Mouse (Mus musculus) MEL (cell line): ENCODE measurements around the gene Crat. TPM values are rescaled to one million over a fixed set of nuclear protein-coding genes. Genes with fewer than 3 reads are reported as not detected.
A peak's percentile ranks its signal among the peaks of the same experiment; 100 is the strongest.

Experiments used
- DNase-seq: peaks from one replicate; pipeline ENCODE4 v3.0.0; 2011; ENCODE audit warnings: low read depth, low spot score
- H3K27ac ChIP-seq: 2 replicates; pipeline ENCODE4 v1.5.1; 2012; ENCODE audit warnings: low read depth, mild to moderate bottlenecking, control low read depth, low read length, moderate library complexity; ENCODE audit not compliant: control insufficient read depth
- H3K27me3 ChIP-seq, 2 experiments: fragments of 150-350 bp in 1 of 2; sonication (generic) in 1 of 2; 2 replicates each; pipeline ENCODE4 v1.6.1; 2012; ENCODE audit warnings: low read length in 2 of 2, mild to moderate bottlenecking in 2 of 2, improper control_type of control experiment in 1 of 2, moderate library complexity in 1 of 2; ENCODE audit not compliant: insufficient read depth in 2 of 2, control insufficient read depth in 1 of 2
- H3K36me3 ChIP-seq, 2 experiments: 2 replicates each; pipeline ENCODE4 v1.6.1; 2012 to 2014; ENCODE audit warnings: low read length in 2 of 2, improper control_type of control experiment in 1 of 2, inconsistent platforms in 1 of 2, mild to moderate bottlenecking in 1 of 2; ENCODE audit not compliant: insufficient read depth in 2 of 2, control insufficient read depth in 1 of 2
- H3K4me1 ChIP-seq, 2 experiments: fragments of 150-350 bp in 1 of 2; sonication (generic) in 1 of 2; 2 replicates each; pipeline ENCODE4 v1.6.1; 2012; ENCODE audit warnings: low read length in 2 of 2, improper control_type of control experiment in 1 of 2, mild to moderate bottlenecking in 1 of 2; ENCODE audit not compliant: insufficient read depth in 2 of 2, control insufficient read depth in 1 of 2
- H3K4me3 ChIP-seq, 2 experiments: fragments of 150-350 bp in 1 of 2; sonication (generic) in 1 of 2; 2 replicates each; pipeline ENCODE4 v1.5.1; 2012; ENCODE audit warnings: low read depth in 2 of 2, low read length in 2 of 2, mild to moderate bottlenecking in 2 of 2, moderate library complexity in 2 of 2, control low read depth in 1 of 2, improper control_type of control experiment in 1 of 2; ENCODE audit not compliant: control insufficient read depth in 1 of 2, insufficient read depth in 1 of 2
- H3K79me2 ChIP-seq: 2 replicates; pipeline ENCODE4 v1.6.1; 2012; ENCODE audit warnings: mild to moderate bottlenecking, low read length, moderate library complexity; ENCODE audit not compliant: control insufficient read depth, poor library complexity, insufficient read depth
- H3K9ac ChIP-seq: 2 replicates; pipeline ENCODE4 v1.6.1; 2012; ENCODE audit warnings: low read depth, mild to moderate bottlenecking, control low read depth, low read length, moderate library complexity; ENCODE audit not compliant: control insufficient read depth, poor library complexity, severe bottlenecking
- H3K9me3 ChIP-seq: fragments of 150-350 bp; sonication (generic); replicated peaks from 2 replicates; pipeline ENCODE4 v1.6.1; 2012; ENCODE audit warnings: mild to moderate bottlenecking, low read length, improper control_type of control experiment, moderate library complexity; ENCODE audit not compliant: insufficient read depth
- CHD2 ChIP-seq: IDR thresholded peaks from 2 replicates; pipeline ENCODE4 v1.6.1; 2011; ENCODE audit warnings: low read length, improper control_type of control experiment
- CTCF ChIP-seq, 3 experiments: IDR thresholded peaks in 2 of 3; conservative IDR thresholded peaks in 1 of 3; 2 replicates each; pipeline ENCODE4 v1.5.1; 2011 to 2012; ENCODE audit warnings: low read length in 3 of 3, low read depth in 2 of 3, mild to moderate bottlenecking in 2 of 3, improper control_type of control experiment in 1 of 3, inconsistent platforms in 1 of 3, mixed read lengths in 1 of 3, moderate library complexity in 1 of 3; ENCODE audit not compliant: control insufficient read depth in 1 of 3, insufficient read depth in 1 of 3, poor library complexity in 1 of 3, severe bottlenecking in 1 of 3
- ELF1 ChIP-seq: IDR thresholded peaks from 2 replicates; pipeline ENCODE4 v1.6.1; 2014; ENCODE audit warnings: low read depth, mild to moderate bottlenecking, inconsistent platforms, low read length, improper control_type of control experiment, moderate library complexity
- ETS1 ChIP-seq: IDR thresholded peaks from 2 replicates; pipeline ENCODE4 v1.6.1; 2012; ENCODE audit warnings: low read depth, mild to moderate bottlenecking, inconsistent platforms, low read length, improper control_type of control experiment, moderate library complexity
- GATA1 ChIP-seq: IDR thresholded peaks from 2 replicates; pipeline ENCODE4 v1.6.1; 2011; ENCODE audit warnings: low read depth, low read length, improper control_type of control experiment
- HCFC1 ChIP-seq: IDR thresholded peaks from 2 replicates; pipeline ENCODE4 v1.6.1; 2012; ENCODE audit warnings: low read depth, mild to moderate bottlenecking, inconsistent platforms, low read length, improper control_type of control experiment, moderate library complexity
- MAZ ChIP-seq: IDR thresholded peaks from 2 replicates; pipeline ENCODE4 v1.6.1; 2012; ENCODE audit warnings: low read depth, mild to moderate bottlenecking, inconsistent platforms, low read length, improper control_type of control experiment
- MXI1 ChIP-seq: IDR thresholded peaks from 2 replicates; pipeline ENCODE4 v1.6.1; 2011; ENCODE audit warnings: mild to moderate bottlenecking, low read depth, low read length, improper control_type of control experiment
- NRF1 ChIP-seq: IDR thresholded peaks from 2 replicates; pipeline ENCODE4 v1.6.1; 2014; ENCODE audit warnings: low read depth, mild to moderate bottlenecking, inconsistent platforms, low read length, improper control_type of control experiment, moderate library complexity; ENCODE audit not compliant: poor library complexity, insufficient read depth, severe bottlenecking
- POLR2A ChIP-seq, 2 experiments: IDR thresholded peaks; 2 replicates each; pipeline ENCODE4 v1.6.1; 2011 to 2012; ENCODE audit warnings: low read length in 2 of 2, mild to moderate bottlenecking in 2 of 2, control low read depth in 1 of 2, improper control_type of control experiment in 1 of 2, low read depth in 1 of 2, moderate library complexity in 1 of 2; ENCODE audit not compliant: control insufficient read depth in 1 of 2, insufficient read depth in 1 of 2, poor library complexity in 1 of 2
- POLR2AphosphoS2 ChIP-seq: IDR thresholded peaks from 2 replicates; pipeline ENCODE4 v1.6.1; 2011; ENCODE audit warnings: low read length, improper control_type of control experiment
- POLR2AphosphoS5 ChIP-seq: IDR thresholded peaks from 2 replicates; pipeline ENCODE4 v1.6.1; 2012; ENCODE audit warnings: low read depth, borderline replicate concordance, mild to moderate bottlenecking, inconsistent platforms, low read length, moderate library complexity, mixed read lengths
- SIN3A ChIP-seq: IDR thresholded peaks from 2 replicates; pipeline ENCODE4 v1.6.1; 2012; ENCODE audit warnings: low read length, improper control_type of control experiment, inconsistent platforms
- SMC3 ChIP-seq: IDR thresholded peaks from 2 replicates; pipeline ENCODE4 v1.6.1; 2011; ENCODE audit warnings: low read depth, low read length, improper control_type of control experiment
- TBP ChIP-seq: IDR thresholded peaks from 2 replicates; pipeline ENCODE4 v1.8.0; 2011; ENCODE audit warnings: low read depth, low read length, improper control_type of control experiment
- USF1 ChIP-seq: IDR thresholded peaks from 2 replicates; pipeline ENCODE4 v1.6.1; 2014; ENCODE audit warnings: low read depth, mild to moderate bottlenecking, inconsistent platforms, low read length, improper control_type of control experiment, moderate library complexity
- ZC3H11A ChIP-seq: IDR thresholded peaks from 2 replicates; pipeline ENCODE4 v1.6.1; 2012; ENCODE audit warnings: low read depth, mild to moderate bottlenecking, inconsistent platforms, low read length, improper control_type of control experiment
- ZKSCAN1 ChIP-seq: IDR thresholded peaks from 2 replicates; pipeline ENCODE4 v1.6.1; 2012; ENCODE audit warnings: low read depth, mild to moderate bottlenecking, inconsistent platforms, low read length, improper control_type of control experiment, moderate library complexity
- polyA plus RNA-seq, 2 experiments: library from polyadenylated mRNA; stranded (reverse) in 1 of 2; unstranded in 1 of 2; fragments of >175 nt in 1 of 2; fragments of >200 nt in 1 of 2; gene quantifications; 2 replicates each; pipeline versions ENCODE4 v1.2.1 to v1.2.4; 2012; ENCODE audit warnings: low replicate concordance in 2 of 2, low read depth in 1 of 2; ENCODE audit not compliant: insufficient read length in 2 of 2, insufficient read depth in 1 of 2, missing spikeins in 1 of 2
- total RNA-seq: library from RNA; depleted of rRNA; stranded (reverse); fragments of 300-350 nt; gene quantifications from 2 replicates; pipeline ENCODE4 v1.2.3, GENCODE M21; 2012

Crat gene
- total and polyA plus RNA-seq, 3 experiments = 22.0 to 93.9 TPM; not detected in 1

- TF ChIP-seq MAZ (0 out of 2 replicates have a peak, but pooled peaks have one; percentile 26), MXI1 (peak; percentile 14; the same call in 1 of the 2 replicates)
These were observed 22.8 kb downstream of the Crat start (continued) for GRCm38 (mm10) chr2:30392577-30393369.

- H3K36me3 ChIP-seq = peaks cover 0 to 3% of the 10 kb centered on the region in 2 experiments; a peak in 2 of 4 replicates
- no peaks in the 10 kb centered on the region for H3K27me3 ChIP-seq
- H3K27ac ChIP-seq = peak within 1 kb of the TSS; percentile 66
- DNase-seq = peak; percentile 99
- peaks cover 0 to 6% of the 10 kb centered on the region in 2 experiments; a peak in 2 of 4 replicates for H3K4me1 ChIP-seq
- H3K4me3 ChIP-seq = peak within 1 kb of the TSS; percentile 77 to 83
- 0 out of 2 replicates have a peak, but pooled peaks have one; percentile 19 for TF ChIP-seq GATA1
- TF ChIP-seq TBP = peak; percentile 49; the same call in 1 of the 2 replicates
- peak; percentile 49 to 66; a peak in 1 of 4 replicates for TF ChIP-seq POLR2A (IDR thresholded peaks at IDR 0.05; ENCODE audit: control insufficient read depth in 1 of 2, insufficient read depth in 1 of 2, low read depth in 1 of 2, low read length in 2 of 2, poor library complexity in 1 of 2)
- TF ChIP-seq ZKSCAN1 = no peak
- TF ChIP-seq POLR2AphosphoS2 = peak; percentile 62; the same call in 1 of the 2 replicates
- peak; percentile 57; the same call in 1 of the 2 replicates for TF ChIP-seq NRF1
- TF ChIP-seq MXI1 = peak; percentile 71; the same call in 1 of the 2 replicates
- 0 out of 2 replicates have a peak, but pooled peaks have one; percentile 29 for TF ChIP-seq ELF1
- peak; percentile 67; the same call in 1 of the 2 replicates for TF ChIP-seq HCFC1
- peak; percentile 90 for TF ChIP-seq CHD2
- no peak for TF ChIP-seq SMC3
- no peak for TF ChIP-seq ETS1
- peak; percentile 61; the same call in 1 of the 2 replicates for TF ChIP-seq SIN3A
- TF ChIP-seq, all 39 proteins: peak for 10
- Histone ChIP-seq H3K9ac (peak within 1 kb of the TSS; percentile 89), H3K9me3 (no peaks in the 10 kb centered on the region), H3K79me2 (peaks cover 11% of the 10 kb centered on the region)
These were observed 23.5 kb downstream of the Crat start, which contains the start of gene Dolpp1 for GRCm38 (mm10) chr2:30392114-30392576. TSS of gene Dolpp1 (plus strand) at chr2:30392254.

- H3K27me3 ChIP-seq = no peaks in the 10 kb centered on the region
- H3K9ac ChIP-seq = no peak overlapping the region
- H3K9me3 ChIP-seq = no peaks in the 10 kb centered on the region
- peaks cover 0 to 3% of the 10 kb centered on the region in 2 experiments; a peak in 2 of 4 replicates for H3K36me3 ChIP-seq
- H3K27ac ChIP-seq = no peak overlapping the region
- peaks cover 0 to 6% of the 10 kb centered on the region in 2 experiments; a peak in 2 of 4 replicates for H3K4me1 ChIP-seq
- TF ChIP-seq CTCF (IDR thresholded peaks at IDR 0.05 in 2 of 3, conservative IDR thresholded peaks at IDR 0.05 in 1 of 3; ENCODE audit: control insufficient read depth in 1 of 3, insufficient read depth in 1 of 3, low read depth in 2 of 3, low read length in 3 of 3, poor library complexity in 1 of 3, severe bottlenecking in 1 of 3) (peak; percentile 22 to 46 (median 27); a peak in 4 of 6 replicates), POLR2AphosphoS5 (no peak), ZC3H11A (no peak), SMC3 (no peak), USF1 (no peak)
- H3K4me3 ChIP-seq = no peak overlapping the region
- H3K79me2 ChIP-seq = peaks cover 7% of the 10 kb centered on the region
- peak; percentile 32 for DNase-seq
These were observed 26.6 kb downstream of the Crat start for GRCm38 (mm10) chr2:30389000-30389399.
